Mouse (Mus musculus): ENCODE data around the gene Ifngr1.

DNA sequence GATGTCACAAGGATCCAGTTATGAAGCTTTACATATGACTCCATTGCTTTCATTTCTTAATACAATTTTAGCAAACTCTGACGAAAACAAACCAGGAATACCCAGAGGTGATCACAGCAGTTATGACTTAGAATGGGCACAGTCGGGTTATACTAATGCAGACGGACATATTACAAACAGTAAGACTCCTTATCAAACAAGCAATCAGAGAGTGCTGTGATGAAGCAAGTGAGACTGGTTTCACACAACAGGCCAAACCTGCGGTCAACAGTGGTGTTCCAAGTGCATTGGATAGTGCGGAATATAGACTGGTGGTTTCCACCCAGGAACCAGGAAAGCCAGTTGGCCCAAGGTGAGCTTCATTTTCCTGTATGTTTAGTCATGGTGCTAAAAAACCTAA, 47.1 kb downstream of the Ifngr1 start:
- TF ChIP-seq CHD2 (IDR thresholded peaks at IDR 0.05; ENCODE audit: low read length) (no peak), MXI1 (IDR thresholded peaks at IDR 0.05; ENCODE audit: low read depth, low read length) (no peak), TCF12 (IDR thresholded peaks at IDR 0.05; ENCODE audit: low read depth, low read length) (no peak), CTCF (conservative IDR thresholded peaks at IDR 0.05 in 1 of 2, IDR thresholded peaks at IDR 0.05 in 1 of 2; ENCODE audit: low read depth in 2 of 2, low read length in 2 of 2) (no peak), EP300 (IDR thresholded peaks at IDR 0.05; ENCODE audit: low read length) (no peak), NELFE (IDR thresholded peaks at IDR 0.05; ENCODE audit: low read depth, low read length) (no peak), MYC (IDR thresholded peaks at IDR 0.05; ENCODE audit: low read depth, low read length) (no peak), POLR2A (IDR thresholded peaks at IDR 0.05; ENCODE audit: low read depth, low read length) (no peak), ZMIZ1 (IDR thresholded peaks at IDR 0.05; ENCODE audit: low read depth, low read length) (no peak), MEF2A (IDR thresholded peaks at IDR 0.05; ENCODE audit: borderline replicate concordance, low read depth, low read length) (no peak), ZKSCAN1 (IDR thresholded peaks at IDR 0.05; ENCODE audit: borderline replicate concordance, low read depth, low read length) (no peak), HCFC1 (IDR thresholded peaks at IDR 0.05; ENCODE audit: low read depth, low read length) (no peak), BHLHE40 (IDR thresholded peaks at IDR 0.05; ENCODE audit: low read depth, low read length) (no peak), USF1 (IDR thresholded peaks at IDR 0.05; ENCODE audit: low read depth, low read length) (no peak)

Measured in CH12.LX (cell line).